Mouse (Mus musculus): ENCODE data around the gene Cbx2. TPM values are rescaled to one million over a fixed set of nuclear protein-coding genes. Genes with fewer than 3 reads are reported as not detected.
A peak's percentile ranks its signal among the peaks of the same experiment; 100 is the strongest.

Gene Cbx2
- polyA plus RNA-seq, 1 experiment from 2014 or later, result 9.8 TPM

GRCm38 (mm10) chr11:119055571-119056131 is 32.9 kb downstream of the Cbx2 start:
- Histone ChIP-seq H3K4me2 (ENCODE audit: low read length) (peak overlapping the region; percentile 97), H3K4me3 (ENCODE audit: control insufficient read depth in 1 of 2, insufficient read depth in 1 of 2, low read depth in 1 of 2, low read length in 2 of 2) (peak overlapping the region; percentile 31 to 66), H3K36me3 (ENCODE audit: control insufficient read depth, insufficient read depth, low read length) (no peaks in the 10 kb centered on the region), H3K9ac (ENCODE audit: low read length) (peak overlapping the region; percentile 95), H3K27me3 (ENCODE audit: control insufficient read depth, insufficient read depth, low read length) (peaks cover 75% of the 10 kb centered on the region), H3K9me3 (ENCODE audit: control insufficient read depth, low read length) (no peaks in the 10 kb centered on the region), H3K27ac (replicated peaks in 1 of 2; ENCODE audit: control insufficient read depth in 1 of 2, insufficient read depth in 1 of 2, low read depth in 2 of 2, low read length in 2 of 2) (no peak overlapping the region), H3K4me1 (ENCODE audit: control insufficient read depth in 2 of 2, insufficient read depth in 2 of 2, low read length in 2 of 2) (peaks cover 35 to 48% of the 10 kb centered on the region in 2 experiments)
- no peak for ATAC-seq (ENCODE audit: insufficient number of reproducible peaks, insufficient read depth, low FRiP score, low read depth)
- WGBS, result 2% methylated on average over 32 of the region's 32 CpGs

- no peaks in the 10 kb centered on the region for H3K36me3 ChIP-seq (ENCODE audit: control insufficient read depth, insufficient read depth, low read length)
- no peak for ATAC-seq (ENCODE audit: insufficient number of reproducible peaks, insufficient read depth, low FRiP score, low read depth)
- peaks cover 35 to 48% of the 10 kb centered on the region in 2 experiments for H3K4me1 ChIP-seq (ENCODE audit: control insufficient read depth in 2 of 2, insufficient read depth in 2 of 2, low read length in 2 of 2)
- H3K4me2 ChIP-seq (ENCODE audit: low read length), result peak overlapping the region; percentile 97
- peak overlapping the region; percentile 95 for H3K9ac ChIP-seq (ENCODE audit: low read length)
- WGBS, result under 1% methylated on average over 64 of the region's 65 CpGs
- peaks cover 75% of the 10 kb centered on the region for H3K27me3 ChIP-seq (ENCODE audit: control insufficient read depth, insufficient read depth, low read length)
- peak overlapping the region; percentile 60 to 66 for H3K4me3 ChIP-seq (ENCODE audit: control insufficient read depth in 1 of 2, insufficient read depth in 1 of 2, low read depth in 1 of 2, low read length in 2 of 2)
- peak overlapping the region; percentile 37 to 81 for H3K27ac ChIP-seq (replicated peaks in 1 of 2; ENCODE audit: control insufficient read depth in 1 of 2, insufficient read depth in 1 of 2, low read depth in 2 of 2, low read length in 2 of 2)
- no peaks in the 10 kb centered on the region for H3K9me3 ChIP-seq (ENCODE audit: control insufficient read depth, low read length)
Observed at GRCm38 (mm10) chr11:119056301-119057211, 33.8 kb downstream of the Cbx2 start.

GRCm38 (mm10) chr11:119057291-119057690 is 34.5 kb downstream of the Cbx2 start:
- no peak for ATAC-seq (ENCODE audit: insufficient number of reproducible peaks, insufficient read depth, low FRiP score, low read depth)
- H3K4me2 ChIP-seq (ENCODE audit: low read length), result peak overlapping the region; percentile 97
- 0 out of 4 replicates have a peak overlapping the region, but pooled peaks of 1 of the 2 experiments have one; percentile 81 for H3K27ac ChIP-seq (replicated peaks in 1 of 2; ENCODE audit: control insufficient read depth in 1 of 2, insufficient read depth in 1 of 2, low read depth in 2 of 2, low read length in 2 of 2)
- 6% methylated on average over 9 of the region's 9 CpGs for WGBS
- H3K4me3 ChIP-seq (ENCODE audit: control insufficient read depth in 1 of 2, insufficient read depth in 1 of 2, low read depth in 1 of 2, low read length in 2 of 2), result peak overlapping the region; percentile 60 to 66
- H3K36me3 ChIP-seq (ENCODE audit: control insufficient read depth, insufficient read depth, low read length), result no peaks in the 10 kb centered on the region
- H3K9me3 ChIP-seq (ENCODE audit: control insufficient read depth, low read length), result no peaks in the 10 kb centered on the region
- H3K27me3 ChIP-seq (ENCODE audit: control insufficient read depth, insufficient read depth, low read length), result peaks cover 74% of the 10 kb centered on the region
- peaks cover 31 to 46% of the 10 kb centered on the region in 2 experiments for H3K4me1 ChIP-seq (ENCODE audit: control insufficient read depth in 2 of 2, insufficient read depth in 2 of 2, low read length in 2 of 2)
- peak overlapping the region; percentile 95 for H3K9ac ChIP-seq (ENCODE audit: low read length)

GRCm38 (mm10) chr11:119058041-119058995 is 35.6 kb downstream of the Cbx2 start:
- no peaks in the 10 kb centered on the region for H3K36me3 ChIP-seq (ENCODE audit: control insufficient read depth, insufficient read depth, low read length)
- H3K9me3 ChIP-seq (ENCODE audit: control insufficient read depth, low read length), result no peaks in the 10 kb centered on the region
- peaks cover 26 to 36% of the 10 kb centered on the region in 2 experiments for H3K4me1 ChIP-seq (ENCODE audit: control insufficient read depth in 2 of 2, insufficient read depth in 2 of 2, low read length in 2 of 2)
- H3K4me3 ChIP-seq (ENCODE audit: control insufficient read depth in 1 of 2, insufficient read depth in 1 of 2, low read depth in 1 of 2, low read length in 2 of 2), result peak overlapping the region in 1 of 2 experiments; percentile 24; a peak in 3 of 4 replicates
- H3K4me2 ChIP-seq (ENCODE audit: low read length), result peak overlapping the region; percentile 97
- H3K27ac ChIP-seq (replicated peaks in 1 of 2; ENCODE audit: control insufficient read depth in 1 of 2, insufficient read depth in 1 of 2, low read depth in 2 of 2, low read length in 2 of 2), result no peak overlapping the region
- ATAC-seq (ENCODE audit: insufficient number of reproducible peaks, insufficient read depth, low FRiP score, low read depth), result peak; percentile 10; the same call in 1 of the 2 replicates
- H3K27me3 ChIP-seq (ENCODE audit: control insufficient read depth, insufficient read depth, low read length), result peaks cover 79% of the 10 kb centered on the region
- WGBS, result 4% methylated on average over 58 of the region's 58 CpGs
- H3K9ac ChIP-seq (ENCODE audit: low read length), result no peak overlapping the region; the same call in 1 of the 2 replicates

- Histone ChIP-seq H3K27me3 (ENCODE audit: control insufficient read depth, insufficient read depth, low read length) (peaks cover 78% of the 10 kb centered on the region), H3K27ac (replicated peaks in 1 of 2; ENCODE audit: control insufficient read depth in 1 of 2, insufficient read depth in 1 of 2, low read depth in 2 of 2, low read length in 2 of 2) (no peak overlapping the region), H3K9ac (ENCODE audit: low read length) (no peak overlapping the region), H3K4me2 (ENCODE audit: low read length) (no peak overlapping the region), H3K4me1 (ENCODE audit: control insufficient read depth in 2 of 2, insufficient read depth in 2 of 2, low read length in 2 of 2) (peaks cover 20 to 29% of the 10 kb centered on the region in 2 experiments), H3K4me3 (ENCODE audit: control insufficient read depth in 1 of 2, insufficient read depth in 1 of 2, low read depth in 1 of 2, low read length in 2 of 2) (no peak overlapping the region), H3K36me3 (ENCODE audit: control insufficient read depth, insufficient read depth, low read length) (no peaks in the 10 kb centered on the region), H3K9me3 (ENCODE audit: control insufficient read depth, low read length) (no peaks in the 10 kb centered on the region)
- WGBS, result 18% methylated on average over 3 of the region's 3 CpGs
- ATAC-seq (ENCODE audit: insufficient number of reproducible peaks, insufficient read depth, low FRiP score, low read depth), result no peak
Observed at GRCm38 (mm10) chr11:119059256-119059655, 36.5 kb downstream of the Cbx2 start.

GRCm38 (mm10) chr11:119066841-119067240 is 44.1 kb downstream of the Cbx2 start:
- ATAC-seq (ENCODE audit: insufficient number of reproducible peaks, insufficient read depth, low FRiP score, low read depth), result no peak
- peaks cover 17% of the 10 kb centered on the region for H3K27me3 ChIP-seq (ENCODE audit: control insufficient read depth, insufficient read depth, low read length)
- no peak overlapping the region for H3K27ac ChIP-seq (replicated peaks in 1 of 2; ENCODE audit: control insufficient read depth in 1 of 2, insufficient read depth in 1 of 2, low read depth in 2 of 2, low read length in 2 of 2)
- H3K9ac ChIP-seq (ENCODE audit: low read length), result no peak overlapping the region
- no peak overlapping the region for H3K4me2 ChIP-seq (ENCODE audit: low read length)
- peaks cover 4% of the 10 kb centered on the region; the same call in 1 of the 2 replicates for H3K9me3 ChIP-seq (ENCODE audit: control insufficient read depth, low read length)
- H3K36me3 ChIP-seq (ENCODE audit: control insufficient read depth, insufficient read depth, low read length), result no peaks in the 10 kb centered on the region
- 86% methylated on average over 8 of the region's 8 CpGs for WGBS
- H3K4me3 ChIP-seq (ENCODE audit: control insufficient read depth in 1 of 2, insufficient read depth in 1 of 2, low read depth in 1 of 2, low read length in 2 of 2), result no peak overlapping the region
- no peaks in the 10 kb centered on the region for H3K4me1 ChIP-seq (ENCODE audit: control insufficient read depth in 2 of 2, insufficient read depth in 2 of 2, low read length in 2 of 2)

GRCm38 (mm10) chr11:119072239-119072638 is 49.5 kb downstream of the Cbx2 start:
- H3K4me1 ChIP-seq (ENCODE audit: control insufficient read depth in 2 of 2, insufficient read depth in 2 of 2, low read length in 2 of 2), result no peaks in the 10 kb centered on the region
- 0 out of 2 replicates have a peak, but pooled peaks cover 3% of the 10 kb centered on the region for H3K27me3 ChIP-seq (ENCODE audit: control insufficient read depth, insufficient read depth, low read length)
- no peak overlapping the region for H3K4me3 ChIP-seq (ENCODE audit: control insufficient read depth in 1 of 2, insufficient read depth in 1 of 2, low read depth in 1 of 2, low read length in 2 of 2)
- no peak overlapping the region for H3K9ac ChIP-seq (ENCODE audit: low read length)
- no peak for ATAC-seq (ENCODE audit: insufficient number of reproducible peaks, insufficient read depth, low FRiP score, low read depth)
- 80% methylated on average over 7 of the region's 7 CpGs for WGBS
- peaks cover 4% of the 10 kb centered on the region; the same call in 1 of the 2 replicates for H3K9me3 ChIP-seq (ENCODE audit: control insufficient read depth, low read length)
- no peaks in the 10 kb centered on the region for H3K36me3 ChIP-seq (ENCODE audit: control insufficient read depth, insufficient read depth, low read length)
- no peak overlapping the region for H3K27ac ChIP-seq (replicated peaks in 1 of 2; ENCODE audit: control insufficient read depth in 1 of 2, insufficient read depth in 1 of 2, low read depth in 2 of 2, low read length in 2 of 2)
- H3K4me2 ChIP-seq (ENCODE audit: low read length), result no peak overlapping the region

Measured in heart, embryonic 14.5 days (tissue).